Mouse (Mus musculus) spleen, adult 2 months (tissue): ENCODE measurements at regions not wholly inside any gene's neighbourhood (a gene's known extent, or its start where the extent isn't known, plus 50 kb on each side); places are given as distances from the start of the nearest gene placed in this dataset.

Source experiments
- DNase-seq, 2 experiments: peaks; one replicate each; pipeline versions ENCODE4 v3.0.0 to v3.0.0-alpha.2; 2012 to 2021; ENCODE audit warnings: low spot score in 2 of 2, low read depth in 1 of 2
- H3K27ac ChIP-seq: fragments of 200-500 bp; 2 replicates; pipeline ENCODE4 v1.5.1; 2012; ENCODE audit warnings: low read length, inconsistent platforms; ENCODE audit not compliant: insufficient read depth
- H3K27me3 ChIP-seq: fragments of 200-500 bp; 2 replicates; pipeline ENCODE4 v1.6.1; 2012; ENCODE audit warnings: mild to moderate bottlenecking, moderate library complexity, low read length, inconsistent platforms; ENCODE audit not compliant: control insufficient read depth, insufficient read depth
- H3K36me3 ChIP-seq: fragments of 200-500 bp; 2 replicates; pipeline ENCODE4 v1.6.1; 2012; ENCODE audit warnings: mild to moderate bottlenecking, low read length, inconsistent platforms; ENCODE audit not compliant: control insufficient read depth, insufficient read depth
- H3K4me1 ChIP-seq: fragments of 200-500 bp; 2 replicates; pipeline ENCODE4 v1.6.1; 2011; ENCODE audit warnings: inconsistent platforms; ENCODE audit not compliant: control insufficient read depth, insufficient read depth, insufficient read length
- H3K4me3 ChIP-seq: fragments of 200-500 bp; 2 replicates; pipeline ENCODE4 v1.5.1; 2011; ENCODE audit warnings: mild to moderate bottlenecking, inconsistent platforms; ENCODE audit not compliant: insufficient read depth, insufficient read length; ENCODE audit errors: extremely low read depth
- CTCF ChIP-seq: fragments of 200-500 bp; IDR thresholded peaks from 2 replicates; pipeline ENCODE4 v1.5.1; 2011; ENCODE audit warnings: mild to moderate bottlenecking, inconsistent platforms; ENCODE audit not compliant: insufficient read depth, insufficient read length, insufficient replicate concordance; ENCODE audit errors: extremely low read depth
- POLR2A ChIP-seq: fragments of 200-500 bp; IDR thresholded peaks from 2 replicates; pipeline ENCODE4 v1.6.1; 2011; ENCODE audit warnings: low read depth, low read length, inconsistent platforms
- WGBS: fragments of 180-500 bp; shearing (Covaris S2); methylation state at CpG from one replicate; pipeline ENCODE4 v1.1.7; 2018; 5-methylcytosine and 5-hydroxymethylcytosine counted together

DNA sequence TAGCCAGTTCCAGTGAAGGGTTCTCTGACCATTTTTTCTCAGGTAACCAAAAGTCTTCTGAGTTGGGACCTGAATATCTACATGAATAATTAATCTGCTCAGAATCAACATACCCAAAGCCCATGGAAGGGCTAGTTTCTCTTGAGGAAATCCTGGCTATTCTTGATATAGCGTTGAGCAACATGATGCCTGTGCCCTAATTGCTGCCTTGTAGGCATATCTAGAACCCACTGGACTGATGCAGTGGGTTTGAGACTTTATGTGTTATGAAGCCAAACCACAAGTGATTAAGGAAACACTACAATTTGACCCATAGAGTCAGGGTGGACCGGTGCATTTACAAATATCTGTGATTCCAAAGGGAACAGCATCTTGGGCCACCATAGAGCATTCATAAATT is 114.3 kb upstream of the Spred1 start:
- no peak for TF ChIP-seq POLR2A
- no peak for TF ChIP-seq CTCF
- Histone ChIP-seq H3K36me3 (no peaks in the 10 kb centered on the region), H3K27me3 (no peaks in the 10 kb centered on the region), H3K27ac (no peak overlapping the region), H3K4me1 (no peaks in the 10 kb centered on the region), H3K4me3 (no peak overlapping the region)
- no peak for DNase-seq
- WGBS, result 95% methylated on average over 2 of the region's 2 CpGs

DNA sequence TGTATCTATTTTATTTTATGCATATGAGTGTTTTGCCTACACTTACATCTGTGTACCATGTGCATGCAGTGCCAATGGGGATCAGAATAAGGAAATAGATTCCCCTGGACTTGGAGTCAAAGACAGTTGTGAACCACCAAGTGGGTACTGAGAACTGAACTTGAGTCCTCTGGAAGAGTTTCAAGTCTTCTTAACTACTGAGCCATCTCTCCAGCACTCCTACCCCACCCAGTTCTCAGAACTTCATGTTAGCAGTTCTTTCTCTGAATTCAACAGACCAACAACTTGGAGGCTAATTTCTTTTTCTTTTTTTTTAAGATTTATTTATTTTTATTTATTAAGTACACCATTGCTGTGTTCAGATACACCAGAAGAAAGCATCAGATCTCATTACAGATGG is 112.3 kb upstream of the Spred1 start:
- no peaks in the 10 kb centered on the region for H3K27me3 ChIP-seq

DNA sequence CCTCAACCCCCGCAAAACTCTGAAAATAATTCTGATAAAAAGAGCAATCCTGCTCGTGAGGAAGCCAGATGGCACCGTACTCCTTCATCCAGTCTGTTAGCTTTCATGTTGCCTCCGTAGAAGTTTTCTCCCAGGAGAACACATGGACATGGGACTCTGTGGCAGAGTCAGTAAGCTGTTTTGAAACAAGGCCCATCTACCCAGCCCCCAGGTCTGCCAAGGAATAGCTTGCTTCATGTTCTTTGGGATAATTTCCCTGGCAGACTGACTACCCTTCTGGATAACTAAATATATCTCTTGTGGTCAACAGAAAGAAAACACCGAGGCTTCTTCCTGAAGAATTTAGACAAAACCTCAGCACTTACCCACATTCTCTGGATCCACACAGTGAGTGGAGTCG is 111.2 kb upstream of the Spred1 start:
- Histone ChIP-seq H3K27me3 (no peaks in the 10 kb centered on the region), H3K27ac (no peak overlapping the region), H3K4me3 (no peak overlapping the region), H3K36me3 (no peaks in the 10 kb centered on the region), H3K4me1 (no peaks in the 10 kb centered on the region)
- 79% methylated on average over 6 of the region's 6 CpGs for WGBS
- TF ChIP-seq POLR2A (no peak), CTCF (no peak)
- no peak for DNase-seq

More for the DNA sequence above, 112.3 kb upstream of the Spred1 start:
- H3K36me3 ChIP-seq, result no peaks in the 10 kb centered on the region
- no peak overlapping the region for H3K27ac ChIP-seq
- H3K4me1 ChIP-seq, result no peaks in the 10 kb centered on the region
- TF ChIP-seq CTCF (no peak), POLR2A (no peak)
- DNase-seq, result no peak
- no peak overlapping the region for H3K4me3 ChIP-seq

DNA sequence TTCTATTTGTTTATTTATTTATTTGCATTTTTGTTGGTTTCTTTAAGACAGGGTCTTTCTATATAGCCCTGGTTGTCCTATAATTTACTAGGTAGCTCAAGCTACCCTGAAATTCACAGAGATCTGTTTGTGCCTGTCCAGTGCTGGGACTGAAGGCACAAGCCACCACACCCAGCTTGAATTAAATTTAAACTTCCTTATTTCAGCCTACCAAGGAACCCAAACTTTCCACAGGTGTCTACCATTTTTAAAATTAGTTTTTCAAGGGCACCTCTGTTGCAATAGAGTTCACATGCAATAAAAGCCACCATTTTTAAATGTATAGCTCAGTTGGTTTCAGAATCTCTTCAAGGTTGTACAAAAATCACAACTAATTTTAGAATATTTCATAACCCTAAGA is 110.2 kb upstream of the Spred1 start:
- Histone ChIP-seq H3K27ac (no peak overlapping the region), H3K4me3 (no peak overlapping the region), H3K4me1 (no peaks in the 10 kb centered on the region), H3K27me3 (no peaks in the 10 kb centered on the region), H3K36me3 (no peaks in the 10 kb centered on the region)
- no peak for DNase-seq
- no peak for TF ChIP-seq POLR2A
- no peak for TF ChIP-seq CTCF

DNA sequence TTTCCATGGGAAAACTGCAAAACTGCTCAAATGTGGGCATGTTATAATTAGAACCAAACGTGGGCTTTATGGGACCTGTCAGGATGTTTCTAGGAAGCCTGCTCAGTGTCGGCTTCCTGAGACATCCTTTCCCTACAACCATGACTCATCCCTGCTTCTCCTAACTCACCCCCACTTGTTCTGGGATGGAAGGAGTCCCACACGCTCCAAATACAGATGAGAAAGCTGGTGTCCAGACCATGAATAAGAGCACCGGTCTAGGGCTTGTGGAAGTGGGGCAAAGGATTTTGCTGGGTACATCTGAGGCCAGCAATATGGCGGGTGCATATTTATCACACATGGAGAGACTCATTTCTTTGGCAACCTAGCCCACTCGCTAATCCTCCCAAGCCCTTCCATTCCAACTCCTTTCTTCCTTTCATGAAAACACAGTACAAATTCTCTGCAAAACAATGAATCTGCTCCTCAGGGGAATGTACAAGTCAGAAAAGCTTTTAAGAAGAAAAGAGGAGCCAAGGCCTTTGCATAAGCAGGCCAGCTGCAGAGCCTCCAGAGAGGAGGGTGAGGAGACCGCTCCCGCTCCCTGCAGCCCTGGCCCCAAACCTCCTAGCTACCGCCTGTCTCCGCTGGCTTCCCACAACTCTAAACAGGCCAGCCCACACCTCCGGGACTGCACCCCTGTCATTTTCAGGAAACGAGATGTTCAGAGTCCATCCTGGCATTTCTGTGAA is 103.1 kb upstream of the Spred1 start:
- Histone ChIP-seq H3K4me1 (no peaks in the 10 kb centered on the region), H3K36me3 (no peaks in the 10 kb centered on the region), H3K27me3 (no peaks in the 10 kb centered on the region), H3K4me3 (no peak overlapping the region), H3K27ac (peak overlapping the region; percentile 65)
- WGBS, result 56% methylated on average over 12 of the region's 12 CpGs
- DNase-seq, result no peak
- no peak for TF ChIP-seq POLR2A
- no peak for TF ChIP-seq CTCF

DNA sequence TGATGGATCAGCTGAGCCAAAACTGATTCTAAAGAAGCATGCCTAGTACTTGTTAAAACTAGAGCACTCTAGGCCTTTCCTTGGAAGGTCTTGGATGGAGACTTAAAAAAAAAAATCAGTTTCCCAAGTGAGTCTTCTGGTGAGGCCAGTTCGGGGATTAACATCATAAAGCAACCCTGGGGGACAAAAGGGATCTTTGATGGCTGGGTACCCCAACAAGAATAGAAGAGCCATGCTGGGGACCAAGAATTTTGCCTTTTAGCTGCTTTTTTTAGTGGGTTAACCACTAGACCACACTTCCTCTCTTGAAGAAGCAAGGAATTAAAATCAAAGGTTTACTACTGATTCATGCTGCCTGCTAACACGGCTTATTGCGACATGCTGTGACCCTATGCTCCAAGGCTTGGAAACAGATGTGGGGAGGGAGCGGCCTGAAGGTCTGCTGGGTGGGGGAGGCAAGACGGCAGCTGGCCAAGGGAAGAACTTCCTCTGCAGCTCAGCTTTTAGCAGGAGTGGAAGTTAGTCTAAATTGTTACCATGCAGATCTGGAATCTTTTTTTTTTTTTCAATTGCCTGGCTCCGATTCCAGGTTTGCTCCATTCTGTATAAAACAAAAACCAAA is 102.1 kb upstream of the Spred1 start:
- DNase-seq, result peak in 1 of 2 experiments; percentile 24
- H3K36me3 ChIP-seq, result no peaks in the 10 kb centered on the region
- no peak for TF ChIP-seq CTCF
- no peak for TF ChIP-seq POLR2A
- 36% methylated on average over 6 of the region's 6 CpGs for WGBS
- no peak overlapping the region for H3K4me3 ChIP-seq
- no peak overlapping the region for H3K27ac ChIP-seq
- no peaks in the 10 kb centered on the region for H3K27me3 ChIP-seq
- no peaks in the 10 kb centered on the region for H3K4me1 ChIP-seq

DNA sequence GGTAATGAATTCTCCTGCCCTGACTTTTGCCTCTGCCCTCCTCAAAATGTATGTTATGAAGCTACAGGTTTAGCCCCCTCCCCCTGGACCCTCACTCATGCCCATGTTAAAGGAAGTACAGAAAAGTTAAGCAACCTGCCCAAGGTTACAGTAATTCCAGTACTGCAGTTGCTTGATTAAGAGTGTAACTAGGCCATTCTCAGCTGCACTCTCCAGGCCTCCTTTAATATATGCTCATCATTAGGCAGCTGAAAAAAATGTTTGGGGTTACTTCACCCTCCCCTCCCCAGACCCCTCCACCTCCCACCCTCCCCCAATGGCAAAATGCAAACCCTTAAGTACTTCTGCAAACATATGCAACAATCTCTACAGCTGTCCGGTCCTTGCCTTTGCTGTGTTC is 101.6 kb upstream of the Spred1 start:
- Histone ChIP-seq H3K27ac (no peak overlapping the region), H3K4me1 (no peaks in the 10 kb centered on the region), H3K27me3 (no peaks in the 10 kb centered on the region), H3K4me3 (no peak overlapping the region), H3K36me3 (no peaks in the 10 kb centered on the region)
- 88% methylated on average over 1 of the region's 1 CpGs for WGBS
- no peak for DNase-seq
- TF ChIP-seq CTCF, result no peak
- no peak for TF ChIP-seq POLR2A
